Mouse (Mus musculus): ENCODE results near the gene Unkl. TPM values are rescaled to one million over a fixed set of nuclear protein-coding genes. Genes with fewer than 3 reads are reported as not detected.

Unkl gene
- polyA plus RNA-seq (2016; fragmentation: Nextera tagmentation; extraction: Ambion mirVana), result 5.1 and 6.3 TPM in 2 replicates

DNA sequence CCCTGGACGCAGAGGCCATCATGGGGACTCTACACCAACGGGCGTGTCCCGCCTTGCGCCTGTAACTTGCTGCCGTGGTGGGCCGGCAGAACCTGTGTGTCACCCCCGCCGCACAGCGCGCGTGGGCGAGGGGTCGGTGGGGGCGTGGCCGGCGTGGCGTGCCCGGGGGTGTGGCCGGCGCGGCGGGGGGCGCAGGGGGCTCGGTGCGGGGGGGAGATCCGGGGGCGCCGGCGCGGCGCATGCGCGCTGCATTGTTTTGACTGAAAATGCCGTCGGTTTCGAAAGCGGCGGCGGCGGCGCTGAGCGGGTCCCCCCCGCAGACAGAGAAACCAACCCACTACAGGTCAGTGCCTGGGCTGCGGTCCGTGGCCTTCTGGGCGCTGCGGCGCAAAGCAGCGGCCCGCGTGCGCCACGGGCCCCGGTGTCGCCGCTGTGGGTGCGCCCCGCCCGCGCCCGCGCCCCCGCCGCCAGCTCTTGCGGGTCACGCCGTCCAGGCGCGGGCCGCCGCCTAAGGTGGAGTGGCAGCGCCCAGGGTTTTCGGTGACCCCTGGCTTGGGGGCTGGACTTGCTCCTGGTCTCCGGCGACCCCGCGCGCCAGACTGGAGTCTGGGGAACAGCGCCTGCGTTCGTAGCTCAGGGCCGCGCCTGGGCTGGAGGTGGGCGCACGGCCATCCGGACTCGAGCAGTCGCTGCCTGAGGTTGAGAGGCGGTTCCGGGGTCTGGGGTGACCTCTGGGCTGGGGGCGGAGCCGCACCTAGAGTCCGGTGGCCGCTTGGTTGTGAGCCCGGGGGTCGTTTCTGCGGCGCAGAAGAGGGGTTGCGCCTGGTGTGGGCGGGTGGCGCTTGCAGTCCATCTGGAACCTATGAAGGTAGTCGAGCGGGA is at the start of gene Unkl:
TSS of gene Unkl (plus strand) at position 248 of the 882 bp plus-strand sequence.
- Histone ChIP-seq H3K36me3 (peaks cover 15% of the 10 kb centered on the region), H3K9ac (peak within 1 kb of the TSS; percentile 95), H3K27me3 (replicated peaks) (no peaks in the 10 kb centered on the region), H3K4me2 (peak within 1 kb of the TSS; percentile 83), H3K27ac (ENCODE audit: poor library complexity, severe bottlenecking) (peak within 1 kb of the TSS; percentile 84), H3K4me1 (replicated peaks) (peaks cover 26% of the 10 kb centered on the region), H3K9me3 (replicated peaks) (no peaks in the 10 kb centered on the region), H3K4me3 (peak within 1 kb of the TSS; percentile 98)
- ATAC-seq (ENCODE audit: insufficient number of reproducible peaks, low FRiP score), result peak; percentile 61
- WGBS, result under 1% methylated on average over 100 of the region's 104 CpGs

DNA sequence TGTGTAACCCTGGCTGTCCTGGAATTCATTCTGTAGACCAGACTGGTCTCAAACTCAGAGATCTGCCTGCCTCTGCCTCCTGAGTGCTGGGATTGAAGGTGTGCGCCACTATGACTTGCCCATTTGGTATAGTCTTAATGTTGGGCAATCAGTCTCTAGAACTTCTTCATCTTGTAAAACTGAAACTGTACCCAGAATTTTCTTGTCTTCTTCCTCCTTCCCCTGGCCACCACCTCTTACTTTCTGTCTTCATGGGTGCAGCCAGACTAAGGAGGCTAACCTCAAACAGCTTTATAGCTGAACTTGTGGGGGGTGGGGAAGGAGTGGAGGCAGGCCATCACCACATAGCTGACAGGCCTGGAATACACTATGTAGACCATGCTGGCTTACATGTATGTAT is 49.4 kb upstream of the Unkl start:
- no peak overlapping the region for H3K9ac ChIP-seq
- WGBS, result 90% methylated on average over 1 of the region's 1 CpGs
- H3K9me3 ChIP-seq (replicated peaks), result no peaks in the 10 kb centered on the region
- no peak for ATAC-seq (ENCODE audit: insufficient number of reproducible peaks, low FRiP score)
- no peaks in the 10 kb centered on the region for H3K27me3 ChIP-seq (replicated peaks)
- peaks cover 19% of the 10 kb centered on the region; the same call in 1 of the 2 replicates for H3K36me3 ChIP-seq
- no peak overlapping the region for H3K27ac ChIP-seq (ENCODE audit: poor library complexity, severe bottlenecking)
- no peak overlapping the region for H3K4me3 ChIP-seq
- H3K4me2 ChIP-seq, result no peak overlapping the region
- peaks cover 10% of the 10 kb centered on the region for H3K4me1 ChIP-seq (replicated peaks)

DNA sequence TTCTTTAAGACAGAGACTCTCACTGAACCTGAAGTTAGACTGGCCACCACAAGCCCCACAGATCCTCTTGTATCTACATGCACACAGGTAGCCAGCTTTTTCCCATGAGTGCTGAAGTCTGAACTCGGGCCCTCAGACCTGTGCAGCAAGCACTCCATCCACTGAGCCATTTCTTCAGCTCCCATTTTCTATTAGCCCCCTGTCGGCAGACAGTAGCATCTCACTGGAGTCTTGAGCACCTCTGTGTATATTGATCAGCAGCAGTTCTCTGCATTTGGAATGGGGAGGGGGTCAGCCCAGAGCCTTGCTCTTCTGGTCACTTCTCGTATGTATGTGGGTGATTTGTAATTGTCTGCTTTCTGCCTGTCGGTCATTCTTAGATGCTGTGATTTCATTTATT is 48.2 kb upstream of the Unkl start:
- no peak overlapping the region for H3K9ac ChIP-seq
- peaks cover 25% of the 10 kb centered on the region; the same call in 1 of the 2 replicates for H3K36me3 ChIP-seq
- H3K4me1 ChIP-seq (replicated peaks), result peaks cover 8% of the 10 kb centered on the region; the same call in 1 of the 2 replicates
- no peak overlapping the region for H3K27ac ChIP-seq (ENCODE audit: poor library complexity, severe bottlenecking)
- H3K27me3 ChIP-seq (replicated peaks), result no peaks in the 10 kb centered on the region
- WGBS, result 72% methylated on average over 4 of the region's 4 CpGs
- ATAC-seq (ENCODE audit: insufficient number of reproducible peaks, low FRiP score), result no peak
- H3K9me3 ChIP-seq (replicated peaks), result no peaks in the 10 kb centered on the region
- H3K4me2 ChIP-seq, result no peak overlapping the region
- H3K4me3 ChIP-seq, result no peak overlapping the region

DNA sequence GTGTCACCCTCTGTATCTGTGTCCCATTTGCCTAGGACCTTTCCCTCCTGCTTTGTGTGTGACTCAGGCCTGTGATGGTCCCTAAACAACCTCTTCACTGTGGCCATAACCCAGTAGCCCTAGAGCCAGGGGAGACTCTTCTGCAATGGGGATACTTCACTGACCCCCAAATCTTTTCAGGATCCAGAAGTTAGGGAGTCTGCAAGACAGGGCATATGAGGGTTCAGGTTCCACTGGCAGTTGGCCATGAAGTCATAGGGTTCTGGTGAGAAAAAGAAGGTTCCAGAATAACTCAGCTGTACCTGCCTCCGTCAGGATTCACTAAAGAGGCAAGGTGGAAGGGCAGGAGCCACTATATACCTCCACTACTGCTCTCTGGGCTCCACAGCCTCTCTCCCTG is 26.0 kb upstream of the Unkl start, which contains the start of gene Ccdc154:
TSS of gene Ccdc154 (plus strand) at position 301 of the 400 bp plus-strand sequence.
- H3K4me1 ChIP-seq (replicated peaks), result 0 out of 2 replicates have a peak, but pooled peaks cover 2% of the 10 kb centered on the region
- peaks cover 42% of the 10 kb centered on the region for H3K36me3 ChIP-seq
- H3K4me2 ChIP-seq, result no peak within 1 kb of the TSS
- H3K9me3 ChIP-seq (replicated peaks), result no peaks in the 10 kb centered on the region
- no peak within 1 kb of the TSS for H3K27ac ChIP-seq (ENCODE audit: poor library complexity, severe bottlenecking)
- 70% methylated on average over 1 of the region's 1 CpGs for WGBS
- H3K9ac ChIP-seq, result no peak within 1 kb of the TSS
- no peak within 1 kb of the TSS for H3K4me3 ChIP-seq
- H3K27me3 ChIP-seq (replicated peaks), result no peaks in the 10 kb centered on the region
- ATAC-seq (ENCODE audit: insufficient number of reproducible peaks, low FRiP score), result no peak

DNA sequence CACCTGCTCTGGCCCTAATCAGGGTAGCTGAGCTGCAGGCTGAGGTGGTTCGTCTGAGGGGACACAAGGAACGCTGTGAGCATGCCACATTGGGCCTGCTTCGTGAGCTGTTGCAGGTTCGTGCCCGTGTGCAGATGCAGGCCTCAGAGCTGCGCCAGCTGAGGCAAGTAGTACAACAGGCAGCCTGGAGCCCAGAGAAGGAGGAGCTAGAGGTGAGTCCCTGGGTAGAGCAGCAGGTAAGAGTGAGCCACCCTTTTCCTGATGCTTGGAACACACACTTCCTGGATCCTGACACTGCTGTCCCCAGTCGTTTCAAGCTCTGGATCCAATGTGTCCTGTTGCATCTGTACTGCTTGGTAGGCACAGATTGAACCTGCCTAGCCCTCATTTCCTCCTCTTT is 24.8 kb upstream of the Unkl start:
- no peak for ATAC-seq (ENCODE audit: insufficient number of reproducible peaks, low FRiP score)
- H3K27ac ChIP-seq (ENCODE audit: poor library complexity, severe bottlenecking), result no peak overlapping the region
- no peaks in the 10 kb centered on the region for H3K27me3 ChIP-seq (replicated peaks)
- H3K36me3 ChIP-seq, result peaks cover 30% of the 10 kb centered on the region
- H3K4me3 ChIP-seq, result no peak overlapping the region
- no peaks in the 10 kb centered on the region for H3K9me3 ChIP-seq (replicated peaks)
- no peak overlapping the region for H3K4me2 ChIP-seq
- WGBS, result 76% methylated on average over 7 of the region's 7 CpGs
- H3K4me1 ChIP-seq (replicated peaks), result 0 out of 2 replicates have a peak, but pooled peaks cover 2% of the 10 kb centered on the region
- no peak overlapping the region for H3K9ac ChIP-seq

DNA sequence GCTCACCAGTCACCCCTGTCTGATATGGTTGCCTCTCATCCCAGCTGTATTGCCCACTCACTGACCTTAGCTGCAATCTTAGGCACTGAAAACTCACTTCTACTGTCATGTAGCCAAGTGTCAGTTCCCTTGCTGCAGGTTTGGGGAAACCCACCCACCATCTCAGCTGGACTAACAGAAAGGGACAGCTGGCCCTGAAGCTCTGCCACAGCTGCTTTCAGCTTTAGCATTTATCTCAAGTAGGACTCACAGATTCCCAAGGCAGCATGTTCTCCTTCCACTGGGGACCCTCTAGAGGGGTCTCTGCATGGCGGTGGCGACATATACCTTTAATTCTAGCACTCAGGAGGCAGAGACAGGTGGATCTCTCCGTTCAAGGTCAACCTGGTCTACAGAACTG is 23.4 kb upstream of the Unkl start:
- H3K9me3 ChIP-seq (replicated peaks), result no peaks in the 10 kb centered on the region
- 89% methylated on average over 3 of the region's 3 CpGs for WGBS
- ATAC-seq (ENCODE audit: insufficient number of reproducible peaks, low FRiP score), result no peak
- H3K4me3 ChIP-seq, result no peak overlapping the region
- no peak overlapping the region for H3K4me2 ChIP-seq
- 0 out of 2 replicates have a peak, but pooled peaks cover 2% of the 10 kb centered on the region for H3K4me1 ChIP-seq (replicated peaks)
- peaks cover 21% of the 10 kb centered on the region for H3K36me3 ChIP-seq
- H3K9ac ChIP-seq, result no peak overlapping the region
- H3K27ac ChIP-seq (ENCODE audit: poor library complexity, severe bottlenecking), result no peak overlapping the region
- H3K27me3 ChIP-seq (replicated peaks), result no peaks in the 10 kb centered on the region

DNA sequence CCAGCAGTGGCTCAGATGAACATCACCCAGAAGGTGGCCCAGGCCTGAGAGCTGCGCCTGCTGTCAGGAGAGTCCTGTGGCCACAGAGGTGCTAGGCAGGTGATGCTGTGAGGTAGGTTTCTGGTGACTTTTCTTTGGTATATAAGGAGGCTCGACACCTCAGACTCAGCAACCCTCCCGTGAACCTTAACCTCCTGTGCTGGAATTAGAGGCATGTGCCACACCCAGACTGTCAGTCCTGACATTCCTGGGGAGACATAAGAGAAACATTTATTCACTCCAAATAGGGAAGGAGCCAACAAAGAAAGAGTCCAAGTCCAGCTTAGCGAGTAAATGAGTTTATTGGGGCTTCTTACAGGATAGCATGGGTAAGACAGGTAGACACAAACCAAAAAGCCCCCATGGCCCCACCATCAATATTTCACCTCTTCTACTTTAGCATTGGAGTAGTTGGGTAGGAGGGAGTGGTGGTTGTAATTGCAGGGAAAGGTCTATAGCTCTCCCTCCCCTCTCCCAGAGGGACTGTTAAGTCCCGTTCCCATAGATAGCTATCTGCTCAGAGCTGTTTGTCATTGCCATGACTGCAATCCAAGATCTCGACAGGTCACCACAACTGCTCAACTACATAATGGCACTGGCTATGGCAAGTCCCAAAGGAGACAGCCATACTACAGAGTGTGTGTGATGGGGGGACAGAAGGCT is 22.1 kb upstream of the Unkl start:
- no peaks in the 10 kb centered on the region for H3K9me3 ChIP-seq (replicated peaks)
- 56% methylated on average over 6 of the region's 6 CpGs for WGBS
- no peak overlapping the region for H3K9ac ChIP-seq
- H3K27me3 ChIP-seq (replicated peaks), result no peaks in the 10 kb centered on the region
- no peak for ATAC-seq (ENCODE audit: insufficient number of reproducible peaks, low FRiP score)
- peaks cover 7% of the 10 kb centered on the region for H3K36me3 ChIP-seq
- no peak overlapping the region for H3K4me2 ChIP-seq
- no peak overlapping the region for H3K4me3 ChIP-seq
- H3K27ac ChIP-seq (ENCODE audit: poor library complexity, severe bottlenecking), result no peak overlapping the region
- H3K4me1 ChIP-seq (replicated peaks), result 0 out of 2 replicates have a peak, but pooled peaks cover 2% of the 10 kb centered on the region

DNA sequence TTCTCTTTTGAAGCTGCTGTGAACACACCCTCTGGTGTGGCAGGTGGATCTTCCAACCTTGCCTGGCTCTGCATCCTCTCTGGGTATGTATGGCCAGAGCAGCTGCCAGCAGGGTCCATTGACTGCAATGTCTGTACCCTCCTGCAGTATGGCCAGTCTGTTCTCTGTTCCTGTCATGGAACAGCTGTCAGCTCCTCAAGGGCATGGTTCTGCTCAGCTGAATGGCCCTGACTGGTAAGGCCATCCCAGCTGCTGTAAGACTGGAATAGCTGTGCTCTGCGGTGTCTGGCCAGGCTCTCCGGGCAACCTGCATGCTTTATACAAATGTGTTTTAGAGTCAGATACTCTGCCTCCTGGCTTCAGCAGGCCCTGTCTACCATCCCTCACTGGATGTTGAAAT is 18.5 kb upstream of the Unkl start:
- H3K36me3 ChIP-seq, result no peaks in the 10 kb centered on the region
- H3K27ac ChIP-seq (ENCODE audit: poor library complexity, severe bottlenecking), result no peak overlapping the region
- no peak for ATAC-seq (ENCODE audit: insufficient number of reproducible peaks, low FRiP score)
- H3K4me2 ChIP-seq, result no peak overlapping the region
- H3K27me3 ChIP-seq (replicated peaks), result peaks cover 5% of the 10 kb centered on the region
- no peak overlapping the region for H3K9ac ChIP-seq
- 62% methylated on average over 2 of the region's 2 CpGs for WGBS
- no peak overlapping the region for H3K4me3 ChIP-seq
- H3K4me1 ChIP-seq (replicated peaks), result peaks cover 12% of the 10 kb centered on the region
- H3K9me3 ChIP-seq (replicated peaks), result no peaks in the 10 kb centered on the region

DNA sequence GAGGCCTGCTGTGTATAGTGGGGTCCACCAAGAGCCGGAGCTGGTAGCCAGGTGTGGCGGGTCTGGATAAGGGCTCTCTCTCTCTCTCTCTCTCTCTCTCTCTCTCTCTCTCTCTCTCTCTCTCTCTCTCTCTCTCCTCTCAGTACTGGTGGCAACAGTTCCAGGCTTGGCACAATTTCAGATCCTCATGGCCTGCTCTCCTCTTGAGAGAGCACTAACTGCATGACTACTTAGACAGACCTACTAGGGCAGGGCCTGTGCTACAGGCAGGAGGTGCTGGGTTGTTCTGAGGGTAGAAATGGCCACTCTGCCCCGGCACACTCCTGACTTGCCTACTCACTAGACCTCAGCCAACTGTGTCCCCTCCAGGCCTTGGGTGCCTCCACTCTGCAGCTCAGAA is 15.6 kb upstream of the Unkl start:
- no peaks in the 10 kb centered on the region for H3K9me3 ChIP-seq (replicated peaks)
- no peak overlapping the region for H3K9ac ChIP-seq
- no peak overlapping the region for H3K27ac ChIP-seq (ENCODE audit: poor library complexity, severe bottlenecking)
- peaks cover 10% of the 10 kb centered on the region for H3K4me1 ChIP-seq (replicated peaks)
- WGBS, result 87% methylated on average over 3 of the region's 3 CpGs
- ATAC-seq (ENCODE audit: insufficient number of reproducible peaks, low FRiP score), result no peak
- no peak overlapping the region for H3K4me3 ChIP-seq
- H3K36me3 ChIP-seq, result no peaks in the 10 kb centered on the region
- H3K27me3 ChIP-seq (replicated peaks), result peaks cover 18% of the 10 kb centered on the region
- H3K4me2 ChIP-seq, result no peak overlapping the region

DNA sequence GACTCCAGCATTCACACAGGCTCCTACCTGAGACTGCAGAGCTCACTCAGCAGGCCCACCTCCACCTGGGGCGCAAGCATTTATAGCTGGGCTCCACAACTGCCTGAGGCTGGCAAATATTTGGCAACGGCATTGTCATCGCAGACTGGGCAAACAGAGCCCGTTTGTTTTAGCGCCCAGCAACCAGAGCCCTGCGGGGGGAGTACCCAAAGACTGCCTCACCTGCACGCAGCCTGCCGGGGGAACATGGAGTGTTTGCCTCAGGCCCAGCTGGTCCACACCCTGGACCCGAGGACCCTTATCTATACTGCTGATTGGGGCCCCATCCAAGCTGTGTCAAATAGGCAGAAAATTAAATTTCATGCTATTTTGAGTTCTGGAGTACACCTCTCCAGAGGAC is 12.8 kb upstream of the Unkl start, which contains the start of gene Gm38655:
TSS of gene Gm38655 (minus strand) at position 61 of the 400 bp plus-strand sequence.
- WGBS, result 72% methylated on average over 9 of the region's 9 CpGs
- H3K4me2 ChIP-seq, result no peak within 1 kb of the TSS
- no peak for ATAC-seq (ENCODE audit: insufficient number of reproducible peaks, low FRiP score)

DNA sequence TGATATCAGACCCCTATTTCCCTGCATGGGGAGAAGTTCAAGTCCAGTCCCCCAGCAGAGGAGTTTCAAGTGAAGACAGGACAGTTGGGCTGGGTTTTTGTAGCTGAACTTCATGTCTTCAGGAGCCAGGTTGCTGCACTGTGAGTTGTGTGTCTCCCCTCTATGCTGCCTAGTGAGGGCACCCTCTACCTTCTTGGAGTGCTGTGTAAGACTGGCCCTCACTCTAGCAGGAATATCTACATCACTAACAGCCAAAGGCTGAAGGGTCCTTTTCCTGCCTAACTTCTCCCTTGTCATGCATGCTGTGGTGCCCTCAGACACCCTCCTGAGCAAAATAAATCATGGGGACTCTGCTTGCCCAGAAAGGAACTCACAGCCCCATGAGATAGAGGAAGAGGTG is 5.0 kb upstream of the Unkl start:
- Histone ChIP-seq H3K9me3 (replicated peaks) (no peaks in the 10 kb centered on the region), H3K4me3 (peak overlapping the region; percentile 87; the same call in 1 of the 2 replicates), H3K36me3 (peaks cover 3% of the 10 kb centered on the region; the same call in 1 of the 2 replicates), H3K27me3 (replicated peaks) (peaks cover 15% of the 10 kb centered on the region), H3K4me2 (peak overlapping the region; percentile 93; the same call in 1 of the 2 replicates), H3K9ac (no peak overlapping the region), H3K27ac (ENCODE audit: poor library complexity, severe bottlenecking) (no peak overlapping the region), H3K4me1 (replicated peaks) (peaks cover 15% of the 10 kb centered on the region)
- ATAC-seq (ENCODE audit: insufficient number of reproducible peaks, low FRiP score), result no peak

More for the DNA sequence above, 12.8 kb upstream of the Unkl start, which contains the start of gene Gm38655:
- no peaks in the 10 kb centered on the region for H3K9me3 ChIP-seq (replicated peaks)
- no peak within 1 kb of the TSS for H3K27ac ChIP-seq (ENCODE audit: poor library complexity, severe bottlenecking)
- peaks cover 10% of the 10 kb centered on the region for H3K4me1 ChIP-seq (replicated peaks)
- H3K36me3 ChIP-seq, result no peaks in the 10 kb centered on the region
- H3K4me3 ChIP-seq, result no peak within 1 kb of the TSS
- H3K27me3 ChIP-seq (replicated peaks), result peaks cover 24% of the 10 kb centered on the region
- H3K9ac ChIP-seq, result no peak within 1 kb of the TSS
